Mouse (Mus musculus) stomach, postnatal 0 days (tissue): ENCODE measurements around the gene Stk39. TPM values are rescaled to one million over a fixed set of nuclear protein-coding genes. Genes with fewer than 3 reads are reported as not detected.
"Not testable (repeated sequence)": the region's sequence is repeated elsewhere in the genome, so short reads cannot be mapped to it uniquely, and the experiment has no call there.

ENCODE experiments used
- ATAC-seq: fragments of 200-750 bp; cut with Nextera tagmentation; 2 replicates; pipeline ENCODE4 v1.8.0; 2017; ENCODE audit not compliant: low FRiP score, low TSS enrichment
- DNase-seq: peaks from one replicate; pipeline ENCODE4 v3.0.0-alpha.2; 2016; ENCODE audit warnings: low spot score
- H3K27ac ChIP-seq: fragments of 300-500 bp; sonication (generic); replicated peaks from 2 replicates; pipeline ENCODE4 v1.5.1; 2014; ENCODE audit warnings: mild to moderate bottlenecking, control low read depth
- H3K27me3 ChIP-seq: fragments of 300-500 bp; sonication (generic); 2 replicates; pipeline ENCODE4 v1.6.1; 2014; ENCODE audit warnings: low read length; ENCODE audit not compliant: control insufficient read depth, insufficient read depth
- H3K36me3 ChIP-seq: fragments of 300-500 bp; sonication (generic); 2 replicates; pipeline ENCODE4 v1.6.1; 2014; ENCODE audit warnings: low read length, mixed read lengths; ENCODE audit not compliant: control insufficient read depth, insufficient read depth
- H3K4me1 ChIP-seq: fragments of 300-500 bp; sonication (generic); replicated peaks from 2 replicates; pipeline ENCODE4 v1.6.1; 2014; ENCODE audit warnings: antibody characterized with exemption; ENCODE audit not compliant: control insufficient read depth, insufficient read depth
- H3K4me2 ChIP-seq: fragments of 300-500 bp; sonication (generic); replicated peaks from 2 replicates; pipeline ENCODE4 v1.6.1; 2014; ENCODE audit warnings: low read depth, mild to moderate bottlenecking, control low read depth, moderate library complexity
- H3K4me3 ChIP-seq: fragments of 300-500 bp; sonication (generic); 2 replicates; pipeline ENCODE4 v1.5.1; 2014; ENCODE audit warnings: low read depth, low read length, control low read depth
- H3K9ac ChIP-seq: fragments of 300-500 bp; sonication (generic); 2 replicates; pipeline ENCODE4 v1.6.1; 2014; ENCODE audit warnings: mild to moderate bottlenecking, low read length, control low read depth, mixed read lengths
- H3K9me3 ChIP-seq: fragments of 300-500 bp; sonication (generic); 2 replicates; pipeline ENCODE4 v1.6.1; 2016; ENCODE audit warnings: low read length; ENCODE audit not compliant: control insufficient read depth
- CTCF ChIP-seq: IDR thresholded peaks from 2 replicates; pipeline ENCODE4 v1.5.1; 2016; ENCODE audit warnings: antibody characterized with exemption, low read depth, mild to moderate bottlenecking, moderate library complexity
- EP300 ChIP-seq: optimal IDR thresholded peaks from 2 replicates; pipeline ENCODE3; 2016; ENCODE audit warnings: antibody characterized with exemption
- WGBS: fragments of 180-500 bp; shearing (Covaris S2); extraction: QIAGEN DNeasy Blood & Tissue Kit; methylation state at CpG from one replicate; pipeline ENCODE4 v1.1.7; 2014; 5-methylcytosine and 5-hydroxymethylcytosine counted together
- polyA plus RNA-seq: library from polyadenylated mRNA; unstranded; fragments of >200 nt; fragmentation: Nextera tagmentation; extraction: Ambion mirVana; gene quantifications from 2 replicates; pipeline ENCODE4 v1.2.1, GENCODE M21; 2015

Stk39 gene
- polyA plus RNA-seq, 1 experiment from 2014 or later = 23.6 TPM

GRCm38 (mm10) chr2:68244556-68244955 lies 227.5 kb downstream of the Stk39 start:
- no peak overlapping the region for H3K4me2 ChIP-seq
- H3K9me3 ChIP-seq = no peaks in the 10 kb centered on the region
- H3K36me3 ChIP-seq = no peaks in the 10 kb centered on the region
- H3K9ac ChIP-seq = no peak overlapping the region
- no peaks in the 10 kb centered on the region for H3K27me3 ChIP-seq
- H3K27ac ChIP-seq = no peak overlapping the region
- 78% methylated on average over 1 of the region's 1 CpGs for WGBS
- no peak for DNase-seq
- H3K4me3 ChIP-seq = no peak overlapping the region
- no peaks in the 10 kb centered on the region for H3K4me1 ChIP-seq
- TF ChIP-seq EP300 (no peak), CTCF (no peak)
- no peak for ATAC-seq

- Histone ChIP-seq H3K9ac (no peak overlapping the region), H3K27ac (no peak overlapping the region), H3K4me3 (no peak overlapping the region), H3K4me1 (no peaks in the 10 kb centered on the region), H3K9me3 (no peaks in the 10 kb centered on the region), H3K36me3 (no peaks in the 10 kb centered on the region), H3K4me2 (no peak overlapping the region), H3K27me3 (no peaks in the 10 kb centered on the region)
- TF ChIP-seq CTCF (no peak), EP300 (no peak)
- 59% methylated on average over 12 of the region's 12 CpGs for WGBS
- DNase-seq (no peak), ATAC-seq (no peak)
Observed at GRCm38 (mm10) chr2:68243879-68244553, 228.1 kb downstream of the Stk39 start.

GRCm38 (mm10) chr2:68243273-68243672 lies 228.8 kb downstream of the Stk39 start:
- Histone ChIP-seq H3K9me3 (no peaks in the 10 kb centered on the region), H3K27ac (no peak overlapping the region), H3K4me1 (no peaks in the 10 kb centered on the region), H3K27me3 (no peaks in the 10 kb centered on the region), H3K4me2 (no peak overlapping the region), H3K36me3 (no peaks in the 10 kb centered on the region), H3K9ac (no peak overlapping the region), H3K4me3 (no peak overlapping the region)
- ATAC-seq (no peak), DNase-seq (no peak)
- 83% methylated on average over 3 of the region's 3 CpGs for WGBS
- TF ChIP-seq EP300 = no peak
- no peak for TF ChIP-seq CTCF

GRCm38 (mm10) chr2:68242069-68242468 lies 230.0 kb downstream of the Stk39 start:
- H3K9me3 ChIP-seq = no peaks in the 10 kb centered on the region
- no peaks in the 10 kb centered on the region for H3K4me1 ChIP-seq
- no peak overlapping the region for H3K4me3 ChIP-seq
- TF ChIP-seq EP300 (no peak), CTCF (no peak)
- H3K4me2 ChIP-seq = no peak overlapping the region
- no peak for DNase-seq
- H3K36me3 ChIP-seq = no peaks in the 10 kb centered on the region
- H3K27me3 ChIP-seq = no peaks in the 10 kb centered on the region
- WGBS = 88% methylated on average over 3 of the region's 3 CpGs
- no peak overlapping the region for H3K27ac ChIP-seq
- no peak for ATAC-seq
- H3K9ac ChIP-seq = no peak overlapping the region

- Histone ChIP-seq H3K9me3 (no peaks in the 10 kb centered on the region), H3K4me3 (no peak overlapping the region), H3K4me2 (no peak overlapping the region), H3K36me3 (no peaks in the 10 kb centered on the region), H3K4me1 (no peaks in the 10 kb centered on the region), H3K27me3 (no peaks in the 10 kb centered on the region), H3K9ac (no peak overlapping the region), H3K27ac (no peak overlapping the region)
- 98% methylated on average over 1 of the region's 1 CpGs for WGBS
- ATAC-seq = no peak
- TF ChIP-seq EP300 (no peak), CTCF (no peak)
- no peak for DNase-seq
Observed at GRCm38 (mm10) chr2:68241640-68242039, 230.4 kb downstream of the Stk39 start.

GRCm38 (mm10) chr2:68239415-68239814 lies 232.7 kb downstream of the Stk39 start:
- not testable (repeated sequence) for H3K4me1 ChIP-seq, H3K4me2 ChIP-seq, DNase-seq, H3K27ac ChIP-seq, H3K9me3 ChIP-seq, ATAC-seq, H3K4me3 ChIP-seq, H3K36me3 ChIP-seq, H3K9ac ChIP-seq, H3K27me3 ChIP-seq
- WGBS = 19% methylated on average over 4 of the region's 4 CpGs
